Comparison of ENCODE assay signal across 8 mouse cellular contexts in the genomic region with DNA sequence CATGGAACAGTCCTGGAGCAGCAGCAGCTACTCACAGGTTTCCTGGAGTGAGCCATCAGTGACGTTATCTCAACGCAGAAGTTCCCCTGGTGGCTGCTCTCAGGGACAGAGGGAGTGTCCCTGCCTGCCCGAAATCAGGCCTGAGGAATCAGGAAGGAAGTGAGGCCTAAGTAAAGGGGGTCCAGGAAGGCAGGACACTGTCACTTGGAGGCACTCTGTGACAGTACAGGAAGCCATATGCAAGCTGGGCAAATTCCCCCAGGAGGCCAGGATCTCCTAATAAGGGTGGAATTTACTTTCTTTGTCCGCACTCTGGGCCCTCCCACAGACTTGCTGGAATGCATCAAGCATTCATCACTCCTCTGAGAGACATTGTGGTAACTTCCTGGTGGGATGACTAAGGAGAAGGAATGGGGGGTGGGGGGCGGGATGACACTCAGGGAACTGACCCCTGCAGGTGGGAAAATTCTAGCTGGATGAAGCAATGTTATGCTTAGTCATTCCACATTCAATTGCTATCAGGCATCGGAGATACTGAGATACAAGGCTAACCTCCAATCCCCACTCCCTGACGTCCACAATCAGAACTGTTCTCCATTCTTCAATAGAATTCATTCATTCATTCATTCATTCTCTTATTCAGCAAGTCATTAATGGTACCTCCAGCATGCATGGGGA.
DNase-seq lines count a peak whose midpoint lies in the region; ATAC-seq and TF ChIP-seq lines count a peak whose summit lies in the region.

No protein-coding gene starts in this region.

- no peak for TF ChIP-seq RAD21 in MEL (IDR thresholded peaks at IDR 0.05; ENCODE audit: low read depth, low read length)

- TF ChIP-seq EP300 in MEL (IDR thresholded peaks at IDR 0.05; ENCODE audit: low read depth in 1 of 2, low read length in 2 of 2): peak in 1 of 2 experiments; percentile 8; a peak in 1 of 4 replicates

- H3K4me3 ChIP-seq in MEL (ENCODE audit: control insufficient read depth in 1 of 2, insufficient read depth in 1 of 2, low read depth in 2 of 2, low read length in 2 of 2): no peak overlapping the region
- no peak overlapping the region for H3K4me3 ChIP-seq in brown adipose tissue, adult 24 weeks (ENCODE audit: insufficient read depth, low read depth, low read length)
- no peak overlapping the region for H3K4me3 ChIP-seq in heart, embryonic 15.5 days

- H3K4me1 ChIP-seq in MEL (ENCODE audit: control insufficient read depth in 1 of 2, insufficient read depth in 2 of 2, low read length in 2 of 2): peaks cover 0 to 4% of the 10 kb centered on the region in 2 experiments; a peak in 2 of 4 replicates
- peaks cover 32% of the 10 kb centered on the region; the same call in 1 of the 2 replicates for H3K4me1 ChIP-seq in brown adipose tissue, adult 24 weeks (ENCODE audit: control insufficient read depth, insufficient read depth, insufficient read length, low read length)
- H3K4me1 ChIP-seq in heart, embryonic 15.5 days (replicated peaks): peaks cover 44% of the 10 kb centered on the region

- DNase-seq in MEL (ENCODE audit: low read depth, low spot score): peak; percentile 58
- DNase-seq in kidney, postnatal 10 days: peak; percentile 80
- DNase-seq in cerebellum, adult 11 months: no peak
- no peak for DNase-seq in right cerebral cortex, adult 18-20 months

- H3K4me2 ChIP-seq in heart, embryonic 15.5 days: no peak overlapping the region

- TF ChIP-seq POLR2A in MEL (IDR thresholded peaks at IDR 0.05; ENCODE audit: control insufficient read depth in 1 of 2, insufficient read depth in 1 of 2, low read depth in 1 of 2, low read length in 2 of 2, poor library complexity in 1 of 2): no peak

- WGBS in heart, embryonic 15.5 days: 20% methylated on average over 7 of the region's 7 CpGs

- TF ChIP-seq CTCF in MEL (IDR thresholded peaks at IDR 0.05 in 2 of 3, conservative IDR thresholded peaks at IDR 0.05 in 1 of 3; ENCODE audit: control insufficient read depth in 1 of 3, insufficient read depth in 1 of 3, low read depth in 2 of 3, low read length in 3 of 3, poor library complexity in 1 of 3, severe bottlenecking in 1 of 3): peak in 1 of 3 experiments; percentile 5; a peak in 1 of 6 replicates

- peak; percentile 89 for ATAC-seq in heart, embryonic 15.5 days (replicated peaks; ENCODE audit: insufficient number of reproducible peaks, insufficient read depth, low FRiP score, low read depth)
- peak; percentile 56 for ATAC-seq in megakaryocyte, adult 5-6 weeks (ENCODE audit: poor library complexity, severe bottlenecking)
- no peak for ATAC-seq in frontal cortex, adult (ENCODE audit: low TSS enrichment)

- H3K9me3 ChIP-seq in MEL (replicated peaks; ENCODE audit: insufficient read depth, low read length): no peaks in the 10 kb centered on the region
- H3K9me3 ChIP-seq in heart, embryonic 15.5 days (replicated peaks): no peaks in the 10 kb centered on the region

- no peaks in the 10 kb centered on the region for H3K79me2 ChIP-seq in MEL (ENCODE audit: control insufficient read depth, insufficient read depth, low read length, poor library complexity)

- no peak overlapping the region for H3K27ac ChIP-seq in MEL (ENCODE audit: control insufficient read depth, low read depth, low read length)
- peak overlapping the region; percentile 92 for H3K27ac ChIP-seq in brown adipose tissue, adult 24 weeks (replicated peaks; ENCODE audit: low read depth, low read length)
- peak overlapping the region; percentile 71 for H3K27ac ChIP-seq in heart, embryonic 15.5 days

- peaks cover 9% of the 10 kb centered on the region in 2 experiments for H3K36me3 ChIP-seq in MEL (ENCODE audit: control insufficient read depth in 1 of 2, insufficient read depth in 2 of 2, low read length in 2 of 2)
- no peaks in the 10 kb centered on the region for H3K36me3 ChIP-seq in heart, embryonic 15.5 days

- no peaks in the 10 kb centered on the region for H3K27me3 ChIP-seq in MEL (ENCODE audit: control insufficient read depth in 1 of 2, insufficient read depth in 2 of 2, low read length in 2 of 2)
- no peaks in the 10 kb centered on the region for H3K27me3 ChIP-seq in heart, embryonic 15.5 days

- H3K9ac ChIP-seq in MEL (ENCODE audit: control insufficient read depth, low read depth, low read length, poor library complexity, severe bottlenecking): no peak overlapping the region
- no peak overlapping the region for H3K9ac ChIP-seq in heart, embryonic 15.5 days

TF ChIP-seq in MEL, 35 proteins besides CTCF, POLR2A, EP300 and RAD21:
- no peak for TF ChIP-seq USF1 (IDR thresholded peaks at IDR 0.05; ENCODE audit: low read depth, low read length)
- TF ChIP-seq MAZ (IDR thresholded peaks at IDR 0.05; ENCODE audit: low read depth, low read length): no peak
- no peak for TF ChIP-seq NRF1 (IDR thresholded peaks at IDR 0.05; ENCODE audit: insufficient read depth, low read depth, low read length, poor library complexity, severe bottlenecking)
- no peak for TF ChIP-seq GATA1 (IDR thresholded peaks at IDR 0.05; ENCODE audit: low read depth, low read length)
- TF ChIP-seq MXI1 (IDR thresholded peaks at IDR 0.05; ENCODE audit: low read depth, low read length): no peak

Comparison
In these comparisons a context has a peak if more than half of its experiments do, and no peak if none do; other contexts are left out.
1. DNase-seq: peak in MEL (single experiment) and kidney, postnatal 10 days (single experiment); none in cerebellum, adult 11 months (single experiment) and right cerebral cortex, adult 18-20 months (single experiment).